In the genomic region with DNA sequence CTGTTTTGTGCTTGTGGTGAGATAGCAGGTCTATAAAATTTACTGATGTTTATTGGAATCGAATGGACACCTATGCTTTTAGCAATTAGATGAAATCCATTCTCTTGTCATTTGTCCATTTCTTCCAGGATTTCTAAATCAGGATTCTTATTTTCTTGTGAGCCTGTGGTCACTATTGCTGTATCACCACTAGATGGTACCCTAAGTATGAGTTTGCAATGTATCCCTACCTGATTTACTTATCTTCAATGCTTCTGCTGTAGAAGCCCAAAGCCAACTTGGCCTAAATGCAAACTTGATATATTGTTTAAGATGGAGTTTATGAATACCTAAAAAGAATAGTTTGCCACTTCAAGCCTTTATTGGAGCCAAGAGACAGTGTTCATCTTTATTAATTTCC, we compare ENCODE assay signal across 9 mouse cellular contexts. TPM values are rescaled to one million over a fixed set of nuclear protein-coding genes. Genes with fewer than 3 reads are reported as not detected.
DNase-seq lines count a peak whose midpoint lies in the region; ATAC-seq and TF ChIP-seq lines count a peak whose summit lies in the region.
"Had no signal": no experiment of that assay in that cellular context is flagged by ENCODE, and none has a peak within 500 bp of the region (broad histone marks: within the 10 kb centered on the region; RNA-seq: fewer than 3 reads in every experiment).

No protein-coding gene starts in this region.

- no peaks in the 10 kb centered on the region for H3K27me3 ChIP-seq in kidney, adult 2 months (replicated peaks; ENCODE audit: control insufficient read depth, insufficient read depth, low read length)
- H3K27me3 ChIP-seq in kidney, embryonic 15.5 days = no peaks in the 10 kb centered on the region
- no peaks in the 10 kb centered on the region for H3K27me3 ChIP-seq in E14TG2a.4 (ENCODE audit: insufficient read depth, low read length)
- H3K27me3 ChIP-seq in embryonic facial prominence, embryonic 14.5 days (replicated peaks; ENCODE audit: control insufficient read depth, insufficient read depth, low read length) = no peaks in the 10 kb centered on the region
- H3K27me3 ChIP-seq in neural tube, embryonic 15.5 days (replicated peaks) = no peaks in the 10 kb centered on the region
- H3K27me3 ChIP-seq: neural tube, embryonic 12.5 days had no signal

- H3K4me2 ChIP-seq in kidney, embryonic 15.5 days = no peak overlapping the region
- H3K4me2 ChIP-seq in embryonic facial prominence, embryonic 14.5 days (ENCODE audit: low read depth, low read length) = no peak overlapping the region
- no peak overlapping the region for H3K4me2 ChIP-seq in neural tube, embryonic 15.5 days
- H3K4me2 ChIP-seq: neural tube, embryonic 12.5 days had no signal

- no peak for TF ChIP-seq POLR2A in kidney, adult 2 months (IDR thresholded peaks at IDR 0.05; ENCODE audit: low read depth, low read length)

- 0 out of 2 replicates have a peak, but pooled peaks have one; percentile 5 for TF ChIP-seq CTCF in kidney, adult 2 months (conservative IDR thresholded peaks at IDR 0.05; ENCODE audit: insufficient read depth, insufficient read length, low read depth, low read length)
- TF ChIP-seq CTCF in E14TG2a.4 (conservative IDR thresholded peaks at IDR 0.05; ENCODE audit: low read length) = peak; percentile 46

- H3K4me3 ChIP-seq in kidney, adult 2 months (ENCODE audit: insufficient read depth, low read depth, low read length) = no peak overlapping the region
- no peak overlapping the region for H3K4me3 ChIP-seq in kidney, embryonic 15.5 days (replicated peaks)
- H3K4me3 ChIP-seq in E14TG2a.4 (replicated peaks; ENCODE audit: low read length) = no peak overlapping the region
- H3K4me3 ChIP-seq in embryonic facial prominence, embryonic 14.5 days (ENCODE audit: low read depth, low read length) = no peak overlapping the region
- no peak overlapping the region for H3K4me3 ChIP-seq in neural tube, embryonic 15.5 days (replicated peaks)
- H3K4me3 ChIP-seq: neural tube, embryonic 12.5 days had no signal

- ATAC-seq in kidney, embryonic 15.5 days (replicated peaks; ENCODE audit: low FRiP score) = no peak
- no peak for ATAC-seq in embryonic facial prominence, embryonic 14.5 days (ENCODE audit: low read depth)
- ATAC-seq in neural tube, embryonic 15.5 days (ENCODE audit: low FRiP score) = no peak; the same call in 1 of the 2 replicates

- peak; percentile 9 for DNase-seq in kidney, adult 2 months
- peak; percentile 7 for DNase-seq in A20 (ENCODE audit: low read depth, low spot score)
- peak; percentile 53 for DNase-seq in embryonic facial prominence, embryonic 14.5 days (ENCODE audit: low spot score)
- DNase-seq in cerebellum, postnatal 14 days = no peak
- DNase-seq: gastrocnemius, postnatal 14 days had no signal

- no peaks in the 10 kb centered on the region for H3K9me3 ChIP-seq in kidney, embryonic 15.5 days (replicated peaks)
- H3K9me3 ChIP-seq in E14TG2a.4 (ENCODE audit: low read length) = no peaks in the 10 kb centered on the region
- no peaks in the 10 kb centered on the region for H3K9me3 ChIP-seq in embryonic facial prominence, embryonic 14.5 days (ENCODE audit: control insufficient read depth, low read length)
- H3K9me3 ChIP-seq in neural tube, embryonic 15.5 days (replicated peaks) = no peaks in the 10 kb centered on the region
- H3K9me3 ChIP-seq: neural tube, embryonic 12.5 days had no signal

- WGBS in kidney, adult 2 months = 64% methylated on average over 1 of the region's 1 CpGs
- 76% methylated on average over 1 of the region's 1 CpGs for WGBS in kidney, embryonic 15.5 days
- 65% methylated on average over 1 of the region's 1 CpGs for WGBS in embryonic facial prominence, embryonic 14.5 days
- WGBS in neural tube, embryonic 15.5 days = 88% methylated on average over 1 of the region's 1 CpGs

- no peaks in the 10 kb centered on the region for H3K4me1 ChIP-seq in kidney, adult 2 months (ENCODE audit: control insufficient read depth, insufficient read depth, low read length)
- H3K4me1 ChIP-seq in kidney, embryonic 15.5 days = no peaks in the 10 kb centered on the region
- no peaks in the 10 kb centered on the region for H3K4me1 ChIP-seq in E14TG2a.4 (replicated peaks; ENCODE audit: low read depth, low read length)
- H3K4me1 ChIP-seq in embryonic facial prominence, embryonic 14.5 days (ENCODE audit: control insufficient read depth, insufficient read depth, low read length) = no peaks in the 10 kb centered on the region
- no peaks in the 10 kb centered on the region for H3K4me1 ChIP-seq in neural tube, embryonic 15.5 days
- H3K4me1 ChIP-seq: neural tube, embryonic 12.5 days had no signal

- no peaks in the 10 kb centered on the region for H3K36me3 ChIP-seq in kidney, adult 2 months (ENCODE audit: control insufficient read depth, insufficient read depth, low read length)
- H3K36me3 ChIP-seq in kidney, embryonic 15.5 days = peaks cover 6% of the 10 kb centered on the region
- no peaks in the 10 kb centered on the region for H3K36me3 ChIP-seq in E14TG2a.4 (ENCODE audit: insufficient read depth, low read length)
- peaks cover 8% of the 10 kb centered on the region; the same call in 1 of the 2 replicates for H3K36me3 ChIP-seq in embryonic facial prominence, embryonic 14.5 days (ENCODE audit: control insufficient read depth, insufficient read depth, low read length)
- H3K36me3 ChIP-seq in neural tube, embryonic 15.5 days = peaks cover 5% of the 10 kb centered on the region; the same call in 1 of the 2 replicates

- no peak overlapping the region for H3K9ac ChIP-seq in kidney, embryonic 15.5 days
- no peak overlapping the region for H3K9ac ChIP-seq in embryonic facial prominence, embryonic 14.5 days (ENCODE audit: low read depth, low read length)
- no peak overlapping the region for H3K9ac ChIP-seq in neural tube, embryonic 15.5 days (replicated peaks)
- H3K9ac ChIP-seq: neural tube, embryonic 12.5 days had no signal

- no peak overlapping the region for H3K27ac ChIP-seq in kidney, adult 2 months (ENCODE audit: insufficient read depth, low read depth, low read length)
- H3K27ac ChIP-seq in kidney, embryonic 15.5 days = no peak overlapping the region
- no peak overlapping the region for H3K27ac ChIP-seq in embryonic facial prominence, embryonic 14.5 days (replicated peaks; ENCODE audit: low read depth, low read length)
- no peak overlapping the region for H3K27ac ChIP-seq in neural tube, embryonic 15.5 days (replicated peaks)
- H3K27ac ChIP-seq: neural tube, embryonic 12.5 days had no signal

RNA-seq across cellular contexts. Expression of gene Kifap3, which starts 54.7 kb away (rescaled TPM):
- 6.4 and 8.0 TPM in 2 replicates for polyA plus RNA-seq in kidney, adult 2 months (2012; rRNA removed)
- polyA plus RNA-seq in kidney, embryonic 15.5 days (2015; fragmentation: Nextera tagmentation; extraction: Ambion mirVana) = 29.5 and 29.7 TPM in 2 replicates
- polyA plus RNA-seq in embryonic facial prominence, embryonic 14.5 days (2014; fragmentation: Nextera tagmentation; extraction: Ambion mirVana) = 48.2 and 52.4 TPM in 2 replicates
- 112 and 131 TPM in 2 replicates for polyA plus RNA-seq in neural tube, embryonic 15.5 days (2015; fragmentation: Nextera tagmentation; extraction: Ambion mirVana)

Comparison
In these comparisons a context has a peak if more than half of its experiments do, and no peak if none do; other contexts are left out.
1. DNase-seq: peak in kidney, adult 2 months (single experiment), A20 (single experiment) and embryonic facial prominence, embryonic 14.5 days (single experiment); none in cerebellum, postnatal 14 days (0 of 2).